Mouse (Mus musculus): ENCODE results near the gene Muc2. TPM values are rescaled to one million over a fixed set of nuclear protein-coding genes. Genes with fewer than 3 reads are reported as not detected.

Muc2 gene
- polyA plus RNA-seq, 1 experiment: 1.0 TPM

GRCm38 (mm10) chr7:141776199-141776598, 86.1 kb downstream of the Muc2 start:
- no peak for DNase-seq (ENCODE audit: low read depth in 1 of 2, low spot score in 2 of 2)
- no peak overlapping the region for H3K4me3 ChIP-seq (ENCODE audit: extremely low read depth, insufficient read depth, insufficient read length)
- H3K4me1 ChIP-seq (ENCODE audit: control insufficient read depth, insufficient read depth, insufficient read length): no peaks in the 10 kb centered on the region
- H3K36me3 ChIP-seq (ENCODE audit: control insufficient read depth, insufficient read depth, low read length): no peaks in the 10 kb centered on the region
- no peak overlapping the region for H3K27ac ChIP-seq (ENCODE audit: insufficient read depth, low read length)
- TF ChIP-seq POLR2A (IDR thresholded peaks at IDR 0.05; ENCODE audit: low read depth, low read length) (no peak), CTCF (IDR thresholded peaks at IDR 0.05; ENCODE audit: extremely low read depth, insufficient read depth, insufficient read length, insufficient replicate concordance) (no peak)
- WGBS: 81% methylated on average over 5 of the region's 5 CpGs
- no peaks in the 10 kb centered on the region for H3K27me3 ChIP-seq (ENCODE audit: control insufficient read depth, insufficient read depth, low read length)

- H3K36me3 ChIP-seq (ENCODE audit: control insufficient read depth, insufficient read depth, low read length): no peaks in the 10 kb centered on the region
- no peak within 1 kb of the TSS for H3K27ac ChIP-seq (ENCODE audit: insufficient read depth, low read length)
- TF ChIP-seq POLR2A (IDR thresholded peaks at IDR 0.05; ENCODE audit: low read depth, low read length): no peak
- TF ChIP-seq CTCF (IDR thresholded peaks at IDR 0.05; ENCODE audit: extremely low read depth, insufficient read depth, insufficient read length, insufficient replicate concordance): no peak
- H3K4me3 ChIP-seq (ENCODE audit: extremely low read depth, insufficient read depth, insufficient read length): no peak within 1 kb of the TSS
- no peaks in the 10 kb centered on the region for H3K27me3 ChIP-seq (ENCODE audit: control insufficient read depth, insufficient read depth, low read length)
- H3K4me1 ChIP-seq (ENCODE audit: control insufficient read depth, insufficient read depth, insufficient read length): no peaks in the 10 kb centered on the region
- no peak for DNase-seq (ENCODE audit: low read depth in 1 of 2, low spot score in 2 of 2)
- WGBS: 74% methylated on average over 6 of the region's 6 CpGs
These were observed 98.7 kb downstream of the Muc2 start, which contains the start of gene Muc5ac for GRCm38 (mm10) chr7:141788677-141789452. TSS of gene Muc5ac (plus strand) at chr7:141788972.

- Histone ChIP-seq H3K4me1 (ENCODE audit: control insufficient read depth, insufficient read depth, insufficient read length) (no peaks in the 10 kb centered on the region), H3K36me3 (ENCODE audit: control insufficient read depth, insufficient read depth, low read length) (no peaks in the 10 kb centered on the region), H3K27me3 (ENCODE audit: control insufficient read depth, insufficient read depth, low read length) (no peaks in the 10 kb centered on the region), H3K4me3 (ENCODE audit: extremely low read depth, insufficient read depth, insufficient read length) (no peak overlapping the region), H3K27ac (ENCODE audit: insufficient read depth, low read length) (no peak overlapping the region)
- no peak for DNase-seq (ENCODE audit: low read depth in 1 of 2, low spot score in 2 of 2)
- 91% methylated on average over 1 of the region's 1 CpGs for WGBS
- TF ChIP-seq POLR2A (IDR thresholded peaks at IDR 0.05; ENCODE audit: low read depth, low read length) (no peak), CTCF (IDR thresholded peaks at IDR 0.05; ENCODE audit: extremely low read depth, insufficient read depth, insufficient read length, insufficient replicate concordance) (no peak)
These were observed 104.1 kb downstream of the Muc2 start for GRCm38 (mm10) chr7:141794251-141794650.

GRCm38 (mm10) chr7:141803206-141803605, 113.1 kb downstream of the Muc2 start:
- Histone ChIP-seq H3K4me1 (ENCODE audit: control insufficient read depth, insufficient read depth, insufficient read length) (no peaks in the 10 kb centered on the region), H3K27ac (ENCODE audit: insufficient read depth, low read length) (no peak overlapping the region), H3K27me3 (ENCODE audit: control insufficient read depth, insufficient read depth, low read length) (no peaks in the 10 kb centered on the region), H3K4me3 (ENCODE audit: extremely low read depth, insufficient read depth, insufficient read length) (no peak overlapping the region), H3K36me3 (ENCODE audit: control insufficient read depth, insufficient read depth, low read length) (no peaks in the 10 kb centered on the region)
- TF ChIP-seq POLR2A (IDR thresholded peaks at IDR 0.05; ENCODE audit: low read depth, low read length) (no peak), CTCF (IDR thresholded peaks at IDR 0.05; ENCODE audit: extremely low read depth, insufficient read depth, insufficient read length, insufficient replicate concordance) (no peak)
- 92% methylated on average over 7 of the region's 7 CpGs for WGBS
- no peak for DNase-seq (ENCODE audit: low read depth in 1 of 2, low spot score in 2 of 2)

Other genes starting within 250 kb of the Muc2 start
- gene Pidd1, start 246.3 kb upstream of the Muc2 start, polyA plus RNA-seq (2012; rRNA removed): 20.4 and 31.0 TPM in 2 replicates
- gene Rplp2, start 243.0 kb upstream of the Muc2 start, polyA plus RNA-seq (2012; rRNA removed): 645 and 662 TPM in 2 replicates
- 87.3 and 106 TPM in 2 replicates for gene Pnpla2, start 235.1 kb upstream of the Muc2 start, polyA plus RNA-seq (2012; rRNA removed)
- gene Cracr2b, start 229.2 kb upstream of the Muc2 start, polyA plus RNA-seq (2012; rRNA removed): 14.4 and 17.7 TPM in 2 replicates
- gene Cd151, start 222.9 kb upstream of the Muc2 start, polyA plus RNA-seq (2012; rRNA removed): 89.5 and 114 TPM in 2 replicates
- 20.5 and 23.5 TPM in 2 replicates for gene Polr2l, start 215.2 kb upstream of the Muc2 start, polyA plus RNA-seq (2012; rRNA removed)
- 97.6 and 109 TPM in 2 replicates for gene Tspan4, start 215.1 kb upstream of the Muc2 start, polyA plus RNA-seq (2012; rRNA removed)
- gene Chid1, start 150.5 kb upstream of the Muc2 start, polyA plus RNA-seq (2012; rRNA removed): 13.8 and 14.6 TPM in 2 replicates
- gene Ap2a2, start 128.2 kb upstream of the Muc2 start, polyA plus RNA-seq (2012; rRNA removed): 26.3 and 28.9 TPM in 2 replicates
- gene Muc6, start 35.0 kb upstream of the Muc2 start, polyA plus RNA-seq (2012; rRNA removed): 0.06 and 0.08 TPM in 2 replicates
- gene Muc5ac, start 98.6 kb downstream of the Muc2 start, polyA plus RNA-seq (2012; rRNA removed): 0.04 and 0.05 TPM in 2 replicates
- 0.01 TPM in 1 of 2 replicates, not detected in the other for gene Muc5b, start 148.7 kb downstream of the Muc2 start, polyA plus RNA-seq (2012; rRNA removed)
- 40.8 and 49.4 TPM in 2 replicates for gene Tollip, start 228.2 kb downstream of the Muc2 start, polyA plus RNA-seq (2012; rRNA removed)

All from spleen, adult 2 months (tissue).